Mouse (Mus musculus): ENCODE data around the gene Enoph1. TPM values are rescaled to one million over a fixed set of nuclear protein-coding genes. Genes with fewer than 3 reads are reported as not detected.

Gene Enoph1
- polyA plus RNA-seq, 1 experiment = 8.2 TPM

DNA sequence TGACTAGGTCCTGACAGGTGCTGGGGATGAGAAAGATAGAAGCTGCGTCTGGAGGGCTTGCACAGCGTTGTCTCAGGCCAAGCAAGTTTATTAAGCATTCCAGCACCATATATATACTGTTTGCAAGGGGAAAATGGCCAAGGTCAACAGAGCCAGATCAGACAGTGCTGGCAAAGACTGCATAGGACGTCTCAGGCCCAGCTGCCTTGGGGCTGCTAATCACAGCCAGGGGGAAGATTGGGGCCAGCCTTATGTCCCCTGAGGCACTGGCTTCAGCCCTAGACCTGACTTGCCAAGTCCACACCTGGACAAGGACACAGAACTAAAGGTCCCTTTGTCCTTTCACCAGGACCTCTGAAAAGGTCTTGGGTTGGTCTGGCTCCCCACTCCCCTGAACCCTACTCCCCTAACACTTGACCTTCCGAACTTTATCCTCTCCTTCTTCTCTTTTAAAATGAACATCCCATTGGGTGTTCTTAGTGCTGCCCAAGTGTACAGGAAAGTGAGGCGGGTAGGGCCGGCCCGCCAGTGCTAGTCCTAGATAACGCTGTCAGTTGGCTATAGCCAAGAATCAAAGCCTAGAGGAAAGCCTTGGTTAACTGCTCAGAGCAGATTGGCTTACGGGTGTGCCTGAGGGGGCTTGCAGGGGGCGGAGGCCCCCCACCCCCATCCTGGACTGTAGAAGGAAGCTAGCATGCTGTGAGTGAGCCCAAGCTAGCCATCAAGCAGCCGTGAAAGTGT, 15.2 kb downstream of the Enoph1 start:
- no peak overlapping the region for H3K4me3 ChIP-seq

DNA sequence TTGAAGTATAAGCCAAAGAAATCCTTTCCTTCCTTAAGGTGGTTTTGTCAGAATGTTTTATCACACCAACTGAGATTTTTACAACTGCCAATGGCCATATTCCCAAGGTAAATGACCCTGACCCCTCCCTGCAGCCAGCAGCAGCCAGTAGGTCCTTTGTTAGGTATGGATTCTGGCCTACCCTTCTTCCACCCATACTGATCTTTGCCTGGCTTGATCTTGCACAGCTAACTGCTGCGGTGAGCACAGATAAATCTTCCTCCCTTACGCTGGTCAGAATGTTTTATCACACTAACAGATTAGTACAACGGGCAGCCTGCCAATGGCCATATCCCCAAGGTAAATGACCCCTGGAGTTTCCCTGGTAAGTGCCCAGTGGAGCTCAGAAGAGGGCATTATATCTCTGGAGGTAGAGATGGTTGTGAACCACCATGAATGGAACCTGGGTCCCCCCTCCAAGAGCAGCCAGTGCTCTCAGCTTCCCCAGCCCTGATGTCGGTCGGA, 16.1 kb downstream of the Enoph1 start:
- Histone ChIP-seq H3K27me3 (ENCODE audit: control insufficient read depth, insufficient read depth, insufficient read length) (no peaks in the 10 kb centered on the region), H3ac (ENCODE audit: control insufficient read depth, insufficient read length) (no peak overlapping the region), H3K36me3 (ENCODE audit: control insufficient read depth, insufficient read depth) (no peaks in the 10 kb centered on the region), H3K4me3 (no peak overlapping the region), H3K4me2 (ENCODE audit: low read depth) (no peak overlapping the region), H3K79me2 (ENCODE audit: control insufficient read depth, insufficient read depth) (peaks cover 9% of the 10 kb centered on the region)
- no peak for TF ChIP-seq POLR2A (IDR thresholded peaks at IDR 0.05; ENCODE audit: insufficient read length, low read depth)

More for the DNA sequence above, 15.2 kb downstream of the Enoph1 start:
- Histone ChIP-seq H3K36me3 (ENCODE audit: control insufficient read depth, insufficient read depth) (no peaks in the 10 kb centered on the region), H3K27me3 (ENCODE audit: control insufficient read depth, insufficient read depth, insufficient read length) (no peaks in the 10 kb centered on the region), H3ac (ENCODE audit: control insufficient read depth, insufficient read length) (no peak overlapping the region), H3K79me2 (ENCODE audit: control insufficient read depth, insufficient read depth) (peaks cover 12% of the 10 kb centered on the region), H3K4me2 (ENCODE audit: low read depth) (no peak overlapping the region)
- TF ChIP-seq TCF12 (IDR thresholded peaks at IDR 0.05; ENCODE audit: insufficient read depth, poor library complexity, severe bottlenecking) = no peak
- no peak for TF ChIP-seq POLR2A (IDR thresholded peaks at IDR 0.05; ENCODE audit: insufficient read length, low read depth)
- TF ChIP-seq MYOG (IDR thresholded peaks at IDR 0.05; ENCODE audit: control insufficient read depth in 1 of 3, insufficient read depth in 1 of 3, insufficient read length in 2 of 3, low read depth in 2 of 3) = no peak
- TF ChIP-seq TCF3 (IDR thresholded peaks at IDR 0.05; ENCODE audit: insufficient read length, low read depth) = no peak
- TF ChIP-seq E2F4 (IDR thresholded peaks at IDR 0.05; ENCODE audit: insufficient read depth) = no peak
- TF ChIP-seq MYOD1 (IDR thresholded peaks at IDR 0.05; ENCODE audit: control insufficient read depth in 1 of 3, insufficient read length in 2 of 3, low read depth in 2 of 3) = no peak
- TF ChIP-seq USF1 (IDR thresholded peaks at IDR 0.05; ENCODE audit: low read depth) = no peak
- TF ChIP-seq POLR2AphosphoS2 (IDR thresholded peaks at IDR 0.05; ENCODE audit: insufficient read length, low read depth) = no peak
- no peak for TF ChIP-seq MAX (IDR thresholded peaks at IDR 0.05; ENCODE audit: low read depth)
- TF ChIP-seq REST (IDR thresholded peaks at IDR 0.05; ENCODE audit: insufficient read depth, insufficient read length) = no peak
- TF ChIP-seq SRF (IDR thresholded peaks at IDR 0.05; ENCODE audit: control insufficient read depth, insufficient read length, low read depth) = no peak
- no peak for TF ChIP-seq CEBPB (IDR thresholded peaks at IDR 0.05; ENCODE audit: insufficient read depth, poor library complexity, severe bottlenecking)

DNA sequence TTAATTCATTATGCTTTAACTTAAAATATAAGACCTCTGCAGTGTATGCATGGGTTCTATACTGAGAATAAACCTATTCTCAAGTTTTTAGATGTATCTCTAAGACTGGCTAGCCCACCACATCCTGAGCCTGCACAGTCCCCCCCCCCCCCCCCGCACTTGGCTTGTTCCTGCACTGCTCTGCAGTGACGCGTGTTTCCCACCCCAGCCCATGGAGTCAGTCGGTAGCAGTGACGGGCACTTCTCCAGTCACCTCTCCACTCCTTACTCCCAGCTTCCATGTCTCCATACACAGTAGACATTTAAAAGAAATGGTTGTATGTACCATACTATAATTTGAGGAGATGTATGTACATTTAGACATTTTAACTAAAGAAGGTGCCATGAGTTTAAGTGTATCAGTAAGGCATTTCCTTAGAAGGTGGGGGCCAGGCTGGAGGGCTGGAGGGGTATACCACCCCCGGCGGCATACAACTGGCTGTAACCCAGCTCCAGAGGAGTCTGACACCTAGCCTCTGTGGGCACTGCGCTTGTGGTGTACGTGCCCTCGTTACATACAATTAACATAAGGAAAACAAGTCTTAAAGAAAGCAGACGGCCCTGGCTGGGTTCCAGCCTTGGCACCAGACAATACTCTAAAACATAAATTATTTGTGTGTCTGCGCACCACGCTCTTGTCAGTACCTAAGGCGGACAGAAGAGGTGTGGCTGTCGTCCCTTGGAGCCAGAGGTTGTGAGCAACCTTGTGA, 17.9 kb downstream of the Enoph1 start:
- H3K36me3 ChIP-seq (ENCODE audit: control insufficient read depth, insufficient read depth) = peaks cover 3% of the 10 kb centered on the region
- H3K27me3 ChIP-seq (ENCODE audit: control insufficient read depth, insufficient read depth, insufficient read length) = no peaks in the 10 kb centered on the region
- no peak overlapping the region for H3K4me3 ChIP-seq
- peaks cover 9% of the 10 kb centered on the region for H3K79me2 ChIP-seq (ENCODE audit: control insufficient read depth, insufficient read depth)
- TF ChIP-seq POLR2A (IDR thresholded peaks at IDR 0.05; ENCODE audit: insufficient read length, low read depth) (no peak), USF1 (IDR thresholded peaks at IDR 0.05; ENCODE audit: low read depth) (no peak), SRF (IDR thresholded peaks at IDR 0.05; ENCODE audit: control insufficient read depth, insufficient read length, low read depth) (no peak), POLR2AphosphoS2 (IDR thresholded peaks at IDR 0.05; ENCODE audit: insufficient read length, low read depth) (no peak), MYOD1 (IDR thresholded peaks at IDR 0.05; ENCODE audit: control insufficient read depth in 1 of 3, insufficient read length in 2 of 3, low read depth in 2 of 3) (no peak), E2F4 (IDR thresholded peaks at IDR 0.05; ENCODE audit: insufficient read depth) (no peak), REST (IDR thresholded peaks at IDR 0.05; ENCODE audit: insufficient read depth, insufficient read length) (no peak), MAX (IDR thresholded peaks at IDR 0.05; ENCODE audit: low read depth) (no peak)
- no peak overlapping the region for H3ac ChIP-seq (ENCODE audit: control insufficient read depth, insufficient read length)
- H3K4me2 ChIP-seq (ENCODE audit: low read depth) = no peak overlapping the region

DNA sequence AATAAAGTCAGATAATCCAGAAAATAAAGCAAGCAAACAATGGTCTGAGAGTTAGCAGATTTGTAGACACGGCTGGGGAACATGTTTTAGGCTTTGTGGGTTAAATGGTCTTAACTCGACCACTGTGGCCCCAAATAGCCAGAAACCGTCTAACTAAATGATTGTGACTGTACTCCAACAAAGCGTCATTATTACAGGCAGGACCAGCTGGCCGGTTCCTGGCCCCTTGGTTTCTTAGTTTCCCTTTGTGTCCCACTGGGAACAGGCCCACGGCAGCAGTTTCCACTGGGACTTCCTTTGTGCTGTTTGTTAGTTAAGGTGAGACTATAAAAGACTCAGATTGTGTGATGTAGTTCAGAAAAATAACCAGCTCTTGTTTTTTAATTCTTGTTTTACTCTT, 18.9 kb downstream of the Enoph1 start:
- Histone ChIP-seq H3K4me3 (no peak overlapping the region), H3K4me2 (ENCODE audit: low read depth) (no peak overlapping the region), H3K27me3 (ENCODE audit: control insufficient read depth, insufficient read depth, insufficient read length) (no peaks in the 10 kb centered on the region), H3ac (ENCODE audit: control insufficient read depth, insufficient read length) (no peak overlapping the region), H3K79me2 (ENCODE audit: control insufficient read depth, insufficient read depth) (peaks cover 4% of the 10 kb centered on the region), H3K36me3 (ENCODE audit: control insufficient read depth, insufficient read depth) (peaks cover 3% of the 10 kb centered on the region)
- no peak for TF ChIP-seq MAX (IDR thresholded peaks at IDR 0.05; ENCODE audit: low read depth)
- TF ChIP-seq SRF (IDR thresholded peaks at IDR 0.05; ENCODE audit: control insufficient read depth, insufficient read length, low read depth) = no peak
- no peak for TF ChIP-seq USF1 (IDR thresholded peaks at IDR 0.05; ENCODE audit: low read depth)
- TF ChIP-seq CEBPB (IDR thresholded peaks at IDR 0.05; ENCODE audit: insufficient read depth, poor library complexity, severe bottlenecking) = no peak
- TF ChIP-seq E2F4 (IDR thresholded peaks at IDR 0.05; ENCODE audit: insufficient read depth) = no peak

DNA sequence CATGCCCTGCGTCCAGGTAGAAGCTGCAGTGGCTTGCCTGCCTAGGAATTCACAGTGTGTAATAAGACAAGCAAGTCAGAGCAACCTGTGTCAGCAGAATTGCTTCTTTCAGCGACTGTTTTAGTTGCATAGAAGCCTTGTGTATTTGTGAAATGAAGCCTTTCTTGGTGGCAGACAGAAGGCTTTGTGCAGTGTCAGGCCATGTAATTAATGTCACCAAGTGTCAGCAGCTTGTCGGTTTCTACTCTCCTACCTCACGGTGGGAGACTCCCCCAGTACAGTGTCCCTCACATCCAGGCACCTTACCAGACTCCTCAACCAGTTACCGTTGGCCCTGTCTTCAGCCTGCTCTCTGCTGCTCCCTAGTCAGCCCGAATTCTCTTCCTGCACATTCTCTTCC, 19.5 kb downstream of the Enoph1 start:
- Histone ChIP-seq H3K4me2 (ENCODE audit: low read depth) (no peak overlapping the region), H3K36me3 (ENCODE audit: control insufficient read depth, insufficient read depth) (peaks cover 3% of the 10 kb centered on the region), H3K79me2 (ENCODE audit: control insufficient read depth, insufficient read depth) (peaks cover 4% of the 10 kb centered on the region), H3ac (ENCODE audit: control insufficient read depth, insufficient read length) (no peak overlapping the region), H3K4me3 (no peak overlapping the region), H3K27me3 (ENCODE audit: control insufficient read depth, insufficient read depth, insufficient read length) (no peaks in the 10 kb centered on the region)
- TF ChIP-seq USF1 (IDR thresholded peaks at IDR 0.05; ENCODE audit: low read depth) (no peak), REST (IDR thresholded peaks at IDR 0.05; ENCODE audit: insufficient read depth, insufficient read length) (no peak), CEBPB (IDR thresholded peaks at IDR 0.05; ENCODE audit: insufficient read depth, poor library complexity, severe bottlenecking) (no peak), MYOG (IDR thresholded peaks at IDR 0.05; ENCODE audit: control insufficient read depth in 1 of 3, insufficient read depth in 1 of 3, insufficient read length in 2 of 3, low read depth in 2 of 3) (no peak), POLR2AphosphoS2 (IDR thresholded peaks at IDR 0.05; ENCODE audit: insufficient read length, low read depth) (no peak), SRF (IDR thresholded peaks at IDR 0.05; ENCODE audit: control insufficient read depth, insufficient read length, low read depth) (no peak), TCF3 (IDR thresholded peaks at IDR 0.05; ENCODE audit: insufficient read length, low read depth) (no peak), MAX (IDR thresholded peaks at IDR 0.05; ENCODE audit: low read depth) (no peak), TCF12 (IDR thresholded peaks at IDR 0.05; ENCODE audit: insufficient read depth, poor library complexity, severe bottlenecking) (no peak), E2F4 (IDR thresholded peaks at IDR 0.05; ENCODE audit: insufficient read depth) (no peak), POLR2A (IDR thresholded peaks at IDR 0.05; ENCODE audit: insufficient read length, low read depth) (no peak), MYOD1 (IDR thresholded peaks at IDR 0.05; ENCODE audit: control insufficient read depth in 1 of 3, insufficient read length in 2 of 3, low read depth in 2 of 3) (no peak)
